Mouse (Mus musculus) spleen, postnatal 36 days (tissue): ENCODE measurements around the gene Ssh1.

Experiments used
- DNase-seq, 2 experiments: peaks; one replicate each; pipeline ENCODE4 v3.0.0; 2022; ENCODE audit warnings: low spot score in 2 of 2, mixed read lengths in 1 of 2

Ssh1 gene

DNA sequence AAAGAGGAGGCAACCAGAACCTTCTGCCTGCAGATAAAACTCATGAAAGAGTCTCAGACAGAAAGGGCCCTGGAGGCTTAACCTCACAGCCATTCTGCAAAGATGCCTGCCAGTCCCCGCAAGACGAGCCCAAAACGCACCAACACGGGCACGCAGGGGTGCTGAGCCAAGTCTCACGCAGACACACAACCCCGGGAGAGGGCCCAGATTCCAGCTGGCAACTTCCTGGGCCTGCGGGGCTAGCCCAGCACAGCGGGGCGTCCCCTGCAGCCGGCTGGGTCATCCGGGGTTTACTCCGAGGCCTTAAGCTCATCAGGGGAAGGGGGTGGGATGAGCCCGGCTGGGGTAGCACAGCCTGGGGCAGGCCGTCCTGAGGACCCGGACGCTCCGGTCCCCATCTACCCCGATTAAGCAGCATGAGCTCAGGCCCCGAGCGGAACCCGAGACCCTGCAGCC lies 635 bp downstream of the Ssh1 start:
- DNase-seq, result peak; percentile 44 to 46

DNA sequence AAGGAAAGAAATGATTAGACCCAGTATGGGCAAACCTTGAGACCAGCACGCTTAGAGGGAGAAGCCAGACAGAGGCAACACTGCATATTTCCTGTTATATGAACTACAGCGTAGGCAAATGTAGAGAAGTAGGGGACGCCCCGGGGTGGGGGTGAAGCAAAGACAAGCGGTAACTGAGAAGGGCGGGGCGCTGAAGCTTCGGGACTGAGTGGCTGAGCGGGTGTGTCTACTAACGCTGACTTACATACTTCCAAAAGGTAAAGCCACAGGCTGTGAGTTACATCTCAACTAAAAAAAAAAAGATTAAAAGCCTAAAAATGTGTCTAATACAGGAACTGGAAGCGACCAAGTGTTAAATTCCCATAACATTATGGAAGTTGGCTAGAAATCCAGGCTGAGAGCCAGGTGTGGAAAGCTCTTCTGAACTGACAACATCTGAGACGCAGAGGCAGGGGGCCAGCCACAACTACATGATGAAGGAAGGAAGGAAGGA lies 1.3 kb downstream of the Ssh1 start:
- DNase-seq, result peak; percentile 94 to 95

DNA sequence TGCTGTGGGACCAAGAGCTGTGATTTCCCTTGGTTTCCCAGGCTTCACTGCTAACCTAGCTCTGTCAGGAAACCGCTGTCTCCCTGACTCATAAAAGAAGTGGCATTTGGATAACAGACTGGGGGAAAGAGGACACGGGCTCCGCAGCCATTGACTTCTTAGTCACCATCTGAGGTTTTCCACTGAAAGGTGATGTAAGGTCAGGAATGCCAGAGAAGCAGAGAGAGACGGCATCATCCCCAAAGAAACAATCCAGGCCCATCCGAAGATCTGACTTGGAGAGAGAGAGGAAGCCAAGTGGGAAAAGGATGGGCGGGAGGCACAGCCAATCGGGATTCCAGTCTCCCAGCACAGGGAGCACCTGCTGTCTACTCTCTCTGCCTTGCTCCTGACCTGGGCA lies 2.6 kb downstream of the Ssh1 start:
- no peak for DNase-seq

DNA sequence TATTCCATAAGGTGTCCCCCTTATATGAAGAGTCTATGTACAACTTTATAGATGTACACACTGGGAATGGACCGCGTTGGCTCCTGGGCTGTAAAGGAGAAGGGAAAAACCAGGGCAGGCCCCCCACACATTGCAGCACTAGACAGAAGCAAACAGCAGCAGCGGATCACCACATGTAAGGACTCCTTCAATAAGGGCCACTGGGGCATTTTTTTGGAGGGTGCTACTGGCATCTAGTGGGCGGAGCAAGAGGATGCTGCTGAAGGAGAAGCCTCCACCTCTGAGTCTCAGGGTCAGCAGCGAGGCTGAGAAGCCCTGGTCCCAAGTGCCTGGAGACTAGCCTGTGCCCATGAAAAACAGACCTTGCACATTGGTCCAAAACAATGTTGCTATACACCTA lies 3.1 kb downstream of the Ssh1 start:
- peak in 1 of 2 experiments; percentile 36 for DNase-seq

DNA sequence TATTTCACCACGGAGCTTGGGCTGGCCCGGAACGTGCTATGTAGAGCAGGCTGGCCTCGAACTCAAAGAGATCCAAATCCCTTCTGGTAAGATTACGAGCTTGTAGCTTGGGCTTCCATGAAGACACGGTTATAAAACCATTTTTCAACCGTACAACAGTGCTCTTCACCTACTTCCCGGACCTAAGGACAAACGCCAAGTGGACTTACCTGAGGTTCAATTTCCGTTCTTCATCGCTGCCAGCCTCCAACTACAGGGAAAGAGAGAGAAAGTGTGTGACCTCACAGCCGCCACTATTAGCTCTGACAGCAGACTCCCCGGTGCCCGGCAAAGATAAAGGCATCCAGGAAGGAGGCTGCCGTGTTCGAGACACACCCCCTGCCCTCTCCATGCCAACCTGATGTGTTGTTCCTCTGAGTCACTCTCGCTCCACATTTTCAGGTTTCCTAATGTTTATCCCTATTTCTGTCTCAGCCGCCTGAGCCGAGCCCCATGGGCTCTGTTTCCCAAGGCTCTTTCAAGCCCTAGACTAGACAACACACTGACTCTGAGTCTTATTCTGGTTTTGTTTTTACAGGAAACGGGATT lies 4.2 kb downstream of the Ssh1 start:
- peak; percentile 54 to 78 for DNase-seq

DNA sequence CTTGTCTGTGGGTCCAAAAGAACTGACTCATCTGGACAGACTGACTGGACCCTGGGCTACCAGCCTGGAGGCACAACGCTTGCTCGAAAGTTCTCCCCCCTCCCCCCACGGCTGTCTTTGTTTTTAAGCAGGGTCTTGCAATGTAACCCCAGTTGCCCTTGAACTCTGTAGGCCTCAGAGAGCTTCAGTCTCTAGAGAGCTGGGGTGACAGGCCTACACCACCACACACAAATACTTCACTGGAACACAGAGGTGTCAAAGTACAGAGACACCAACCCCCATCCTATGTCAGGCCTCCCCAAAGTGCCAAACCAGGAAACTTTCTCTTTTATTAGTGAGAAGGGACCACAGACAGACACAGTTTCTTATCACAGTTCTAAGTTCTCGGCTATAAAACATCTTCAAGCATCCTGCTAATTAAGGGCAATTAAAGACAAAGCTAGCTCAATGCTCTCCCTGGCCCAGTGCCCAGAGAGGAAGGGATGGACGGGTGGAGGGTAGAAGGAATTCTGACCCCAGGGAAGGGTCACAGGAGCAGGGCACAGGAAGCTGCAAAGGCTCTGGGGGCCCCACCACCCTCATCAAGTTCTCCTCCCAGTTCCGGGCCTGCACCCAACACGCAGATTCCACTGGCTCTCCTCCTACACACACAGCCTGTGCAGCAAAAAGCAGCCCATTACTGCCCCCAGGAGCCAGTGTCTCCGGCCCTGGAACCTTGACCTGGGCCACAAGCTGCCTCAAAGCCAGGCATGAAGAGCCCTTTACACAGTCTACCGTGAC lies 7.3 kb downstream of the Ssh1 start:
- DNase-seq, result no peak

DNA sequence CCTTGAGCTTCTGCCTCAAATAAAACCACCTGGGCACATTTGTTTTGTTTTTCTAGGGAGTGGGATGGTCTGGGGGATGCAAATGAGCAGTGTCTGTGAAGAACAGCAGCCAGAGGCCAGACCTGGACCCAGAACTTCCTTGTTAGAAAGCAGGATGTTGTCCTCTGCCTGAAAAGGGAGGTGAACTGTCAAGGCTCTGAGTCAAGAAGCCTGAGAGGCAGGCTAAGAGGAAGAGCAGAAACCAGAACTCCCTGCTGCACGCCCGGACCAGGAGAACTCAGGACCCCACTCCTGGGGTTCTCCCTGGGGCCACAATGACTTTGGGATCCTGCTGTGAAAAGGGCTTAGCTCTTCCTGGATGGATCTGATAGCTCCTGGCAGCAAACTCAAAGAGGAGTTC lies 8.0 kb downstream of the Ssh1 start:
- DNase-seq, result no peak

DNA sequence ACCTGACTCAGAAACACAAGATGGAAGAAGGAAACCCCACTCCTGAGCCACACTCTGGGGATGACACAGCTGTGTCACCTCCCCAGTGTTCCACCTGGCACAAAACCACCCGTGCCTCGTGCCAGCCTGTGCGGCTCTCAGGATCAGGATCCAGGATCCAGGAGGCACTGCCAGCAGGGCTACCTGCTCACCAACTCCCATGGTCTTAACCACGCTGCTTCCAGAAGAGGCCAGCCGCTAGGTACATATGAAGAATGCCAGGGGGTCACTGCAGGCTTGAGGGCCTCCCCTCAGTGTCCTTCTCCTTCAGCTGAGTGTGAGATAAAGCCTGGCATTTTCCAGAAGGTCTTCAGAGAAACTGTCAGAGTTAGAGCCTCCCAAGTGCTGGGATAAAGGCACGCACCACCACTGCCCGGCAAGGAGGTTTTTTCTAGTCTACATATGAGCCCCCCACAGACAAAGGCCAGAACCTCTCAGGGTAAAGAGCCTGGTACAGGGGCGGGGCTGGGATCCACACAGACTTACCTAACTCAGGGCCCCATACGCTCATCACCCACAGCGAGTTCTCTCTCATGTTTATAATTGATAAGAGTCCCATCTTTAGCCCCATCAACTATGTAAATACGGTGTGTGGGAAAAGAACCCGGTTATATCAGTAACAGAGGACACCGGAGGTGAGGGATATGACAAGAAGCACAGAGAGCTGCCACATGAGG lies 9.5 kb downstream of the Ssh1 start:
- DNase-seq, result peak in 1 of 2 experiments; percentile 50

DNA sequence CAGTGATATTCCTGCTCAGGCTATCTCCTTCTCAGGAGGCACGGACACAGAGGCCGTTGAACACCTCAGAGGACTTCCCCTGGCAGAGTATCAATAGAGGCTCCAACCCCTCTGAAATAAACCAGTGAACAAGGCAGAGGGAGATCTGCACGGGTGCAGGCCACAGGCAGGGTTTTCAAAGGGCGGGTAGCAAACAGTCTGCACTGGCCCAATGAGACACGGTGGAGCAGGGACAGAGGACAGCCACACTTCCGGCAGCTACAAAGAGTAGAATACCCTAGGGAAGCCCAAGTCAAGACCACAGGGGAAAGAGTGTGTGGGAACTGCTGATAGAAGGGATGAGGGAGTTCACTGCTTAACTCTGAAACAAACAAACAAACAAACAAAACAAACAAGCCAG lies 10.2 kb downstream of the Ssh1 start:
- no peak for DNase-seq

DNA sequence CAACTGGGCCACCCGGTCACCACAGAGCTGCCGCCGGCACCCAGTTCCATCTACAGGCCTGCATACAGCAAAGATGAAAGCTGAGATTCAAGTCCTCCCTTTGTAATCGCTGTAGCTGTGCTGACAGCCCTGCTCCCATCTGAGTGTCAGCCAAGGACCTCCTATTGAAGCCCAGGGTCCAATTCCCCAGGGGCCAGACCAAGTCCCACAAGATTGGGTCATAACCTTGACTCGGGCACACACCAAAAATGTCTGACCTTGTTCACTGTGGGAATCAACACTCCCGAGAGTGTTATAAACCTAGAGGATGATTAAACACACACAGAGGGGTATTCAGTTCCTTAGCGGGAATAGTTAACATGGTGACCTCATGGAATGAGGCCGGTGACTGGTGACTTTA lies 11.9 kb downstream of the Ssh1 start:
- no peak for DNase-seq

DNA sequence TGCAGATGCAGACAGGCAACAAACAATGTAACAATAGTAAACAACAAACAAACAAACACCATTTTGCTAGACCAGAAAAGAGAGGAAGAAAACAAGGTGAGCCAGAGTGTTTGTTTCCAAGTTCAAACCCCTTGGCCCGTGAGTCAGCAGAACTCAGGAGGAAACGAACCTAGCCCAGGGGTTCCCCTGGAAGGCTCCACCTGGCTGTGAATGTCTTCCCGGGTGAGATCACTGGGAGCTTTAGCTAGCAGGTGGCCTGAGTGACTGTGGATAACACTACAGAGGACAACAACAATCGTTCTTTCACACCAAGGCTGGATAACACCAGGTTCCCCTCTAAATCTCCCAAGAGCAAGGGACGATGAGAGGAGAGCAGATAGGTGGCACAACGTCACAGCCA lies 12.5 kb downstream of the Ssh1 start:
- DNase-seq, result no peak

DNA sequence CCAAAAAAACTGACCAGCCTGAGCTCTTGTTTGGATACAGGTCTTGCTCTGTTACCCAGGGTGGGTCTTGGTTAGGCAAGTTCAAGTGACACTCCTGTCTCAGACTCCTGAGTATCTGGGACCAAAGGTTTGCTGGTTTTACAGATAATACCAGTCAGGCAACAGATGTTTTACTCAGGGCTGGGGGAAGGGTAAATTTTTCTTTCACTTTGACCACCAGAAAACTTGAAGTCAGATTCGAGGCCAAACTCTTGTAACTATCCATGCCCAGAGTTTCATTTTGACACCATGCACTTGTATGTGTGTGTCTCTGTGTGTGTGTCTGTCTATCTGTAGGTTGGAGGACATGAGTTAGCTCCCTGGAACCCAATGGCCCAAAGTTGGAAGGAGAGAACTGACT lies 13.2 kb downstream of the Ssh1 start:
- peak in 1 of 2 experiments; percentile 42 for DNase-seq

DNA sequence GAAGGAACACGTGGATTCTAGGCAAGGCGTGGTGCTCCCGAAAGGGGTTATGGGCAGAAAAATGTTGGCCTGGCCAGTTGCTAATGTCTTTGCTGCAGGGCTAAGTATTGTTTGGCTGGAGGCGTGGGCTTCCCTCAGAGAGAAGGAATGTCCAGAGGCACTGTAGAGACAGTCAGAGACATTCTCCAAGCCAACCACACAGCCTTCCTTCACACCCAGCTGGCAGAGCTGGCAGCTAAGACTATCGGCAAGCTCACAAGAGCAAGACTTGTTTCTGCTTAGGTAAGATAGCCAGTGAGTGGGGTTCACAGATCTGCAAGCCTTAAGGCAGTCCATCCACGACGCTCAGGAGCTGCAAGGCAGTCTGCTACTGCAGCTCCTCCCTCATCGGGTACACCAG lies 16.4 kb downstream of the Ssh1 start:
- DNase-seq, result peak; percentile 34 to 52

DNA sequence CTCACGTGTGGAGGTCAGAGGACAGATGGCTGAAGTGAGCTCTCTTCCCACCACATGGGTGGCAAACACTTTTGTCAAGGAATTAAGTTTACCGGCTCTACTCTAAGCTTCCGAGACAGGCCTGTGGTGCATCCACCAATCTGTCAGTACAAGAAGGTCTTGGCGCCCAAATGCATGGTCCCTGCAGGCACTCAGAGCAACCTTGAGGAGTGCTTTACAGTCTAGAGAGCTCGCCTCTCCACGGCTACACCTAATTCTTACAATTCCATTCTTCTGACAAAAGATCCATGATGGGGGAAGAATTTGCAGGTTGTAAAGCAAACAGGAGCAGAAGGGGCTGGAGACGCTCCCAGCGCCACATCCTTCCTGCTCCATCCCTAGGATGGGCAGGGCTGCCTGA lies 17.1 kb downstream of the Ssh1 start:
- DNase-seq, result no peak

DNA sequence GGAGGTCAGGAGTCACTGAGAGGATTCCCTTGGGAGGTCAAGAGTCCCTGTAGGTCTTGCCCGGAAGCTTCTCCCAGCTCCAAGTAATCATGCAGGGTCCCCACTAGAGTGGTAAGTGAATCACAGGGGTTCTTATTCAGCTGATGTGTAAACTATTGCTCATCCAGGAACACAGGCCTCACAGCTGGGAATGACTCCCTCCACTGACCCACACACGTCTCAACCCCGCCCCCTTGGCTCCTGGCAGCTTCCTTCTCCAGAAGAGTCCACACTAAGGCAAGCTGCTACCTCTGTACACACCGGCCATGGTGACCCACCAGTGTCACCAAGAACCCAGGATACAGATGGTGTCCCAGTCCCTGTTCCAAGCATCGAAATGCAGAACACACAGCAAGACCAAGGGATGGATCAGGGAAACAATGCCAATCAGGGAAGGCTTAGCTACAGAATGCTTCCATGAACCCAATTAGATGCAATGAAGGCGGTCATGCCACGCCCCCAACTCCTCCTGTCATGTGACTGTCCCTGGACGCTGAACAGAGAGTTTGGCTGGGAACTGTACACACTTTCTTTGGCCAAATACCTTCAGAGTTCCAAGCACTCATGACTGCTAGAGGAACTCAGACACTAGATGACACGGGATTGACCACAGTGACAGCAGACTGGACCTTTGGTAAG lies 18.0 kb downstream of the Ssh1 start:
- peak in 1 of 2 experiments; percentile 41 for DNase-seq

DNA sequence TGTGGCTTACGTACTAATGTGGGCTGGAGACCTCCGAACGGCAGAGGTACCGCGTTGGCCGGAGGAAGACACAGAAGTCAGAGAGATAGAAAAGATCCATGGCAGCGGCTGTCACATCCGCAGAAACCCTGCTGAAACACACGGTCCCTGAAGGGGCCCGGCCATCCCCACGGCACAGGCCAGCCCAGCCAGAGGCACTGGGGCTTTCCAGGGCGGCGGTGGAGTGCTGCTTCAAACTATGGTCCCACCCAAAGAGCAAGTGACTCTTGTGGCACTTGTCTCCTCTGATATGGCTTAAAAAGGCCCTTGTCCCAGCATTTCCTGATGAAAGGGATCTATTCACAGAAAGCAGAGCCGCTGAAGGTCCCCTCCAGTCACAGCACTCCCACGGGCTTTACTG lies 19.1 kb downstream of the Ssh1 start:
- no peak for DNase-seq

DNA sequence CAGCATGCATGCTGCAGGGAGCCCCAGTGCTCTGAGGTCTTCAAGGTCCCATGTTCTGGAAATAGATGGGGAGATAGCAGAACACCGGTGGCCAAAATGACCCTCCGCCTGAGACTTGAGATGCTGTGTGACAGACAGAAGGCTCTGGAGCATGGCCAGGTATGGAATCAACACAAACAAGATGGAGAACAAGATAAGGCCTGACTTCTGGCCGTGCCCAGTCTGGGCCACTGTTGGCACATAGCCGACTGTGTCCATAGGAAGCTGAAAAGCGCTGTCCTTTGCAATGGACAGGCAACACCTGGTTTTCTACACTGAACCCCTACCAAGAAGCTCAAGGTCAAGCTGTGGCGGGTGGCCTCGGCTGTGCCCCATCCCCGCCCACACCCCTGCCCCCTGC lies 19.9 kb downstream of the Ssh1 start:
- DNase-seq, result no peak

DNA sequence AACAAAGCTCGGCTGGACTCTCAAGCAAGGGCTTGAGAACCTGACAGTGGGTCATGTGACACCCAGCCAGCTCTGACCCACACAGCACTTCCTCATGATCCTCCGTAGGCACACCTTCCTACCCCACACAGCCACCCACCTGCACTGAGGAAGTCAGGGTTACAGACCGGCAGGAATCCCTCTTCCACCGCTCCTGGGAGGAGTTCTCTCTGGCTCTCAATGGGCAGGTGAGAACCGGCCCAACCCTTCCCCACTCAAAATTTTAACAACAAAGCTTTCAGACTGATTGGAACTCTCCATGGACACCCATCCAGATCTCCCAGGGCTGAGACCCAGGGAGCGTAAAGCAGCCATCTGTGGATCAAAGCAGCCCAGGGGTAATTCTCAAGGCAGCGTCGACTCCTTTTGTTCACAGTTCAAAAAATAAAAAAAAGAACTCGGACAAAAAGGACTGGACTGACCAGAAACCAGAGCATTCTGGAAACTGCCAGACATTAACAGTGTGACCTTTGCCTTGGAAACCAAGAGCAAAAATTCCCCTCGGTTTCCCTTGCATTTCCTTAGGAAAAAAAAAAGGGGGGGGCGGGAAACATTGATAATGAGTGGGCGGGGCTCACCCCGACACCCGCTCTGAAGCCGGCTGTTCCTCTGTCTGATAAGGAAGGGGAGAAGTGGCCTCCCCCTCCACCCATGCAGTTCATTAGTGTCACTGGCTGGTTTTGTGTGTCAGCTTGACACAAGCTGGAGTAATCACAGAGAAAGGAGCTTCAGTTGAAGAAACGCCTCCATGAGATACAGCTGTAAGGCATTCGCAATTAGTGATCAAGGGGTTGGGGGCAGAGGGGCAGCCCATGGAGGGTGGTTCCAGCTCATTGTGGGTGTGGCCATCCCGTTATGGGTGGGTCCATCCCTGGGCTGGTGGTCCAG lies 20.8 kb downstream of the Ssh1 start:
- DNase-seq, result peak in 1 of 2 experiments; percentile 56

DNA sequence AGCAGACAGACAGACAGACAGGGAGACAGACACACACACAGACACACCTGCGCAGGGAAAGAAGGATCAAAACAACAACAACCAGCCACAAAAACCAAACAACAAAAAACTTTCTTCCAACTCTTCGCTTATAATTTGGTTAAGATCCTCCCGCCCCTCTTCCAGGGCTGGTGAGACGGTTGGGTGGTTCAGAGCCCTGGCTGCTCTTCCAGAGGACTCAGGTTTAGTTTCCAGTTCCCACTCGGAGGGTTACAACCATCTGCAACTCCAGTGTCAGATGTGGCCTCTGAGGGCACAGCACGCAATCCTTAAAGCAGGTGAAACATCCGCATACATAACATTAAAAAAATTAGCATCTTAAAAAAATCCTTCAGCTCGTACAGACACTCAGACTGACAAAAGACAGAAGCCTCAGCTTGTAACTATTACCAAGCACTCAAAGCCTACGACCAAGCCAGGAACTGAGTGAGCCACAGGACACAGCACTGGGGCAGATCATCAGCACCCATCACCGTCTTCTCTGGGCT lies 22.2 kb downstream of the Ssh1 start:
- DNase-seq, result no peak

DNA sequence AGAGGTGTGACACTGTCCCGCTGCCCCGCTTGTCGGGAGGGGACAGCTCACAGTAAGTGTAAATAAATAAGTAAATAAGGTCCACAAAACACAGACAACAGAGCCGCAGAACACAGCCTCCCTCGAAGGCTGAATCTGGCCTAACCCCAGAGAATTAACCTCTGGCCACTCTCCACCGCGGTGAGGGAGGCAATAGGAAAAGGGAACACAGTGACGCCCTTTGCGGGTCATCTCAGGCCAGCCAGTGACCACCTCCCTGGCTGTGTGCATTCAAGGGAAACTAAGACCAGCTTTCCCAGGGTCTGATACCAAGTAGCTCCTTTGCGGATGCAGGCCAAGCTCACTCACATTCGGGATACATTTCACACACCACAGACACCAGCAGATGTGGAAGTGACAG lies 25.3 kb downstream of the Ssh1 start:
- DNase-seq, result no peak
